Mouse (Mus musculus): ENCODE measurements around the gene Sirpa.

DNA sequence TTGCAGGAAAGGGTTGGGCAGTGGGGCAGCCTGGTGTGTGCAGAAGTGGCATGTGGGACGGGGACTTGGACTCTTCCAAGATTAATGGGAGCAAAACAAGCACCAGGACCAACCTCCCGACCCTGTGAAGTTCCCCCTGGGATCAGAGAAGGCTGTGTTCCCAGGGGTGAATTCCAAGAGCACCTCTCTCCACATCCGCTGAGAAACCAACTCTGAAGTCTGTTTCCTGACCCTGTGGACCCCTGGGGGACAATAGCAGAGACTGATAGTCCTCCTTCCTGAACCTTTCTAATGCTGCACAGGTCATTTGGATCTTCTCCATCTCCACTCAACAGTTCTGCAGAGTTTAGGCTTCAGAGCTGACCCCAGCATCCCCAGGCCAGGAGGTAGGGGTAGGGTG is 10.8 kb upstream of the Sirpa start:
- TF ChIP-seq MAFK (IDR thresholded peaks at IDR 0.05; ENCODE audit: borderline replicate concordance, low read depth, low read length) (no peak), CTCF (IDR thresholded peaks at IDR 0.05 in 2 of 3, conservative IDR thresholded peaks at IDR 0.05 in 1 of 3; ENCODE audit: control insufficient read depth in 1 of 3, insufficient read depth in 1 of 3, low read depth in 2 of 3, low read length in 3 of 3, poor library complexity in 1 of 3, severe bottlenecking in 1 of 3) (no peak), ZNF384 (IDR thresholded peaks at IDR 0.05; ENCODE audit: low read depth, low read length) (no peak), TAL1 (IDR thresholded peaks at IDR 0.05; ENCODE audit: low read length) (no peak), BHLHE40 (IDR thresholded peaks at IDR 0.05; ENCODE audit: borderline replicate concordance, low read depth, low read length) (no peak), ETS1 (IDR thresholded peaks at IDR 0.05; ENCODE audit: low read depth, low read length) (no peak), HCFC1 (IDR thresholded peaks at IDR 0.05; ENCODE audit: low read depth, low read length) (no peak), NRF1 (IDR thresholded peaks at IDR 0.05; ENCODE audit: insufficient read depth, low read depth, low read length, poor library complexity, severe bottlenecking) (no peak), E2F4 (IDR thresholded peaks at IDR 0.05; ENCODE audit: borderline replicate concordance, low read depth, low read length) (no peak), GATA1 (IDR thresholded peaks at IDR 0.05; ENCODE audit: low read depth, low read length) (no peak), TBP (IDR thresholded peaks at IDR 0.05; ENCODE audit: low read depth, low read length) (no peak), USF2 (IDR thresholded peaks at IDR 0.05; ENCODE audit: borderline replicate concordance in 1 of 2, insufficient read depth in 1 of 2, low read depth in 1 of 2, low read length in 2 of 2) (no peak)
